In genomic region chr17:11993249-11993648, GRCm38 (mm10) we compare ENCODE assay signal across 9 mouse cellular contexts.
A peak's percentile ranks its signal among the peaks of the same experiment; 100 is the strongest.
DNase-seq lines count a peak whose midpoint lies in the region; ATAC-seq and TF ChIP-seq lines count a peak whose summit lies in the region.
"Had no signal": no experiment of that assay in that cellular context is flagged by ENCODE, and none has a peak within 500 bp of the region (broad histone marks: within the 10 kb centered on the region; RNA-seq: fewer than 3 reads in every experiment).

No protein-coding gene starts in this region.

- peak; percentile 28 for DNase-seq in liver, adult 2 months (ENCODE audit: extremely low read depth, low read depth, low spot score)
- no peak for DNase-seq in liver, embryonic 11.5 days (ENCODE audit: low spot score)
- DNase-seq in adrenal gland, postnatal 25 days: peak; percentile 12
- peak; percentile 78 for DNase-seq in embryonic facial prominence, embryonic 11.5 days (ENCODE audit: low spot score)
- DNase-seq in kidney, adult 9 months: peak; percentile 44
- DNase-seq in liver, embryonic 14.5 days (ENCODE audit: low read depth in 3 of 3, low spot score in 3 of 3): peak in 1 of 3 experiments; percentile 6
- peak; percentile 84 for DNase-seq in retina, embryonic 14.5 days (ENCODE audit: low spot score)
- DNase-seq in B cell, adult 2 months: no peak

- no peak overlapping the region for H3K4me3 ChIP-seq in liver, adult 2 months (ENCODE audit: insufficient read depth, low read depth, low read length)
- no peak overlapping the region for H3K4me3 ChIP-seq in liver, embryonic 11.5 days (ENCODE audit: low read depth, low read length)
- H3K4me3 ChIP-seq in embryonic facial prominence, embryonic 11.5 days (ENCODE audit: low read depth, low read length): no peak overlapping the region
- no peak overlapping the region for H3K4me3 ChIP-seq in liver, embryonic 14.5 days (ENCODE audit: insufficient read depth in 1 of 2, low read depth in 2 of 2, low read length in 2 of 2)
- H3K4me3 ChIP-seq: erythroblast, embryonic 14.5 days had no signal

- no peak for TF ChIP-seq EP300 in liver, embryonic 14.5 days (IDR thresholded peaks at IDR 0.05; ENCODE audit: low read depth)

- no peak for ATAC-seq in liver, embryonic 11.5 days (replicated peaks; ENCODE audit: low FRiP score)
- no peak for ATAC-seq in embryonic facial prominence, embryonic 11.5 days (replicated peaks; ENCODE audit: insufficient number of reproducible peaks, low FRiP score, low TSS enrichment, low read depth)
- no peak for ATAC-seq in liver, embryonic 14.5 days (ENCODE audit: insufficient read depth)

- no peak for TF ChIP-seq POLR2A in liver, adult 2 months (IDR thresholded peaks at IDR 0.05; ENCODE audit: extremely low read depth, insufficient read depth, low read length)

- no peak overlapping the region for H3K9ac ChIP-seq in liver, adult 2 months (ENCODE audit: low read depth, low read length)
- H3K9ac ChIP-seq in liver, embryonic 11.5 days (ENCODE audit: low read depth, low read length): no peak overlapping the region
- no peak overlapping the region for H3K9ac ChIP-seq in embryonic facial prominence, embryonic 11.5 days (replicated peaks; ENCODE audit: low read length)
- H3K9ac ChIP-seq in liver, embryonic 14.5 days (replicated peaks): no peak overlapping the region

- H3K9me3 ChIP-seq in liver, embryonic 11.5 days (ENCODE audit: control insufficient read depth, low read length): no peaks in the 10 kb centered on the region
- H3K9me3 ChIP-seq in embryonic facial prominence, embryonic 11.5 days (replicated peaks; ENCODE audit: control insufficient read depth, low read length): no peaks in the 10 kb centered on the region
- no peaks in the 10 kb centered on the region for H3K9me3 ChIP-seq in liver, embryonic 14.5 days (ENCODE audit: control insufficient read depth, low read length)

- no peaks in the 10 kb centered on the region for H3K4me1 ChIP-seq in liver, adult 2 months (ENCODE audit: control insufficient read depth, insufficient read depth, low read length)
- H3K4me1 ChIP-seq in liver, embryonic 11.5 days (replicated peaks; ENCODE audit: control insufficient read depth, insufficient read depth, low read length): peaks cover 2% of the 10 kb centered on the region; the same call in 1 of the 2 replicates
- H3K4me1 ChIP-seq in embryonic facial prominence, embryonic 11.5 days (ENCODE audit: control insufficient read depth, insufficient read depth, low read length): no peaks in the 10 kb centered on the region; the same call in 1 of the 2 replicates
- peaks cover 2 to 10% of the 10 kb centered on the region in 2 experiments; a peak in 2 of 4 replicates for H3K4me1 ChIP-seq in liver, embryonic 14.5 days (replicated peaks; ENCODE audit: control insufficient read depth in 2 of 2, insufficient read depth in 2 of 2, low read length in 1 of 2)

- H3K79me2 ChIP-seq in liver, adult 2 months (ENCODE audit: control insufficient read depth, insufficient read depth, low read length): no peaks in the 10 kb centered on the region

- WGBS in liver, adult 2 months: 29% methylated on average over 8 of the region's 8 CpGs
- 29% methylated on average over 8 of the region's 8 CpGs for WGBS in liver, embryonic 11.5 days
- WGBS in embryonic facial prominence, embryonic 11.5 days: 33% methylated on average over 8 of the region's 8 CpGs
- 27% methylated on average over 8 of the region's 8 CpGs for WGBS in liver, embryonic 14.5 days (ENCODE audit: insufficient replicate concordance)

- no peaks in the 10 kb centered on the region for H3K27me3 ChIP-seq in liver, adult 2 months (ENCODE audit: control insufficient read depth, insufficient read depth, low read length)
- H3K27me3 ChIP-seq in liver, embryonic 11.5 days (replicated peaks; ENCODE audit: control insufficient read depth, insufficient read depth, low read length): peaks cover 2% of the 10 kb centered on the region; the same call in 1 of the 2 replicates
- H3K27me3 ChIP-seq in embryonic facial prominence, embryonic 11.5 days (ENCODE audit: control insufficient read depth, insufficient read depth, low read length): no peaks in the 10 kb centered on the region
- no peaks in the 10 kb centered on the region; the same call in 1 of the 2 replicates for H3K27me3 ChIP-seq in liver, embryonic 14.5 days (ENCODE audit: control insufficient read depth, insufficient read depth, low read length)

- no peaks in the 10 kb centered on the region for H3K36me3 ChIP-seq in liver, adult 2 months (ENCODE audit: control insufficient read depth, insufficient read depth, low read length)
- H3K36me3 ChIP-seq in liver, embryonic 11.5 days (ENCODE audit: control insufficient read depth, insufficient read depth, low read length): no peaks in the 10 kb centered on the region
- no peaks in the 10 kb centered on the region for H3K36me3 ChIP-seq in embryonic facial prominence, embryonic 11.5 days (replicated peaks; ENCODE audit: control insufficient read depth, insufficient read depth, low read depth, low read length)
- H3K36me3 ChIP-seq in liver, embryonic 14.5 days (replicated peaks; ENCODE audit: control insufficient read depth, insufficient read depth, low read depth): no peaks in the 10 kb centered on the region

- no peak overlapping the region for H3K4me2 ChIP-seq in liver, embryonic 11.5 days
- no peak overlapping the region for H3K4me2 ChIP-seq in embryonic facial prominence, embryonic 11.5 days (ENCODE audit: low read depth, low read length)
- H3K4me2 ChIP-seq in liver, embryonic 14.5 days (ENCODE audit: low read depth): no peak overlapping the region

- peak; percentile 48 for TF ChIP-seq CTCF in liver, adult 2 months (IDR thresholded peaks at IDR 0.05; ENCODE audit: low read depth, low read length)
- TF ChIP-seq CTCF in liver, embryonic 14.5 days (IDR thresholded peaks at IDR 0.05; ENCODE audit: low read depth): peak; percentile 61

- H3K27ac ChIP-seq in liver, adult 2 months (replicated peaks; ENCODE audit: insufficient read depth, low read depth, low read length): no peak overlapping the region
- no peak overlapping the region for H3K27ac ChIP-seq in liver, embryonic 11.5 days (ENCODE audit: low read depth, low read length)
- no peak overlapping the region for H3K27ac ChIP-seq in embryonic facial prominence, embryonic 11.5 days (replicated peaks; ENCODE audit: low read depth, low read length)
- no peak overlapping the region for H3K27ac ChIP-seq in liver, embryonic 14.5 days

Comparison
In these comparisons a context has a peak if more than half of its experiments do, and no peak if none do; other contexts are left out.
1. DNase-seq: peak in liver, adult 2 months (single experiment), adrenal gland, postnatal 25 days (single experiment), embryonic facial prominence, embryonic 11.5 days (single experiment), kidney, adult 9 months (single experiment) and retina, embryonic 14.5 days (single experiment); none in liver, embryonic 11.5 days (single experiment) and B cell, adult 2 months (0 of 2).